Mouse (Mus musculus) layer of hippocampus, adult 9-11 months (tissue): ENCODE measurements around the gene Mamdc2.
A peak's percentile ranks its signal among the peaks of the same experiment; 100 is the strongest.

Experiments
- DNase-seq: peaks from one replicate; pipeline ENCODE4 v3.0.0; 2022

Gene Mamdc2

DNA sequence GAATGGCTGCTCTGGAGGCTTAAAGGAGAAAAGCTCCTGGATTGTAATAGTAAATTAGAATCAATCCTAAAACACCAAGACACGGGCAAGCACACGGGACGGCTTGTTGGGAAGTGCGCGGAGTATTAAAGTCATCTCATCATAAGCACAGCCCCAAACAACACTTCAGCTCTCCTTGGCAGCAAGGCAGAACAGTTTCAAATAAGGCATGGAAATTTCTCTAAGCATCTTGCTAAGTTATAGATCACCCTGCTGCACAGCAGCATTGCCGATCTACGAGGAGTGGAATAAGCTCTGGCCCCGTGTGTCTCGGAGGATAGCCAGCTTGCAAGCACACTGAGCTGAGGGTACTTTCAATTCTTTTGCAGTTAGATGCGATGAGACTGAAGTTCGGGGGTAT, 13.8 kb downstream of the Mamdc2 start:
- DNase-seq, result no peak

DNA sequence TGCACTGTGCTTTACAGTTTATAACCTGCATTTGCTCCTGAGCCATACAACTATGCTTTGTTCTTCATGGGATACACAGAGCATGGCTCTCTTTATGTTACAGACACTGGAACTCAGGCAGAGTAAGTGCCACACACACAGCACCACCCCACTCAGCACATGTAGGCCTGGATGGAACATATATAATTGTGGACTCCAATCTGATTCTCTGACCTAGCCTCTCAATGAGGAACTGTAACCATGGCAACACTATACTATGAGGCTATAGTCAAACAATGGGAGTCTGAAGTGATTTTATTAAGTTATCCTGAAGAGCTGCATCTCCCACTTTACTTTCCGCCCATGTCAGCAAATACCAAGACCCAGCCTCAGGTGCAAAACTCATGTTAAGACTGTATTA, 30.6 kb downstream of the Mamdc2 start:
- no peak for DNase-seq

DNA sequence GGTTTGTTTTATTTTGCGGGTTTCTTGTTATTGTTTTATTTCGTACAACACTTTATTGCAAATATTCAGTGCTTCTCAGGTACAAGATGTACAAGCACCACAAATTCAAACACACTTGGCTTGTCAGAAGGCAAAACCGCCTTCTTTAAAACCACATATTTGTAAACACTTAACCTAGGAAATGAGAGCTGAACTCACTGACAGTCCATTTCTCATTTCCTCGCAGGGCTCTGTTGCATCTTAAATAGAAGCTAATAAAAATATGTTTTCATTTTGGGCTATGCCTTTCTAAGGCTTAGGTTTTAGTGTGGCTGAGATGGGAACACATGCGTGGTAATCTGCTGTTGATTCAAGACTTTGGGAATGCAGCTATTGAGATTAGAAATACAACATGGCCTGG, 37.4 kb downstream of the Mamdc2 start:
- DNase-seq, result no peak

DNA sequence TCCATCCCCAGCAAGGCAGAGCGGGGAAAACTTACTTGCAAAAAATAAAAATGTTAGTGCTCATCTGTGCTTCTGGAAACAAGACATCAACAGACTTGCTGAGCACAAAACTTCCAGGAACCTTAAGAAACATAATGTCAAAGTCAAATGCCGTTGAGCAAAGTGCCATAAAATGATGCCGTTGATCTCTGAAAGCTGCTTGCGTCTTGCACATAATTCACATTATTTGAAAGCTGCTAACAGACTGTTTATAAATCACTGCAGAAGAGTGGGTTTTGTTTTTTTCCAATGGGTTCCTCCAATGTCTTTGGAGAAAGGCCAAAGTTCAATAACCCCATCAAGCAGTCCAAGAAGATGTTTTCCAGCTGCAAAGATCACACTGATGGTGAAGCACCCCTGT, 37.9 kb downstream of the Mamdc2 start:
- DNase-seq, result no peak

DNA sequence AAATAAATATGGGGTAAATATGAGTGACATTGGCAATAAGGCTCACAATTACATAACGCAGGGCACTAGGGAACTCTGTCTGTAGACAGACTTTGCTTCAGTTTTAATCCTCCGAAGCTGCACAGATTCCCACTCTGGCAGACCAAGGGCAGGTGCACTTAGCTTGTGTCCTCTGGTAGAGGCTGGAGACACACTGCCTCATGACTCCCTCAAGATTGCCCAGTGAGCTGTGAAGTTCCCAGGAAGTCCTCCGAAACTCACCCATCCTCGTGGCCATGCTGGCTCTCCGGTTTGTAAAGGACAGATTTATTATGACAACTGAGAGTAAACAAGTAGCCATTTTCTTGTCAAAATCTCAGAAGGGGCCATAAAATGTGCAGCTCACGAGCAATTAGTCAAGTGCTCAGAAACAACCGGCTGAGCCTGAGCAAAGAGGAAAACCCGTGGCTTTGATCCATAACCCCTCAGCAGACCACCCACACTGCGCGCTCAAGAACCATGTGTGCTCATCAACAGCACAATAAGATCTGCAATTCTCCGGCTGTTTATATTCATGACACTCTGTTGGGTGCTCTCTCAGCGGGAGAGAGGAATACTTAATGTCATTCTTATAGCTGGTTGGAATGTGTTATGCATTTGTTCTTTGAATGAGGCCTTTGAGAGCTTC, 46.6 kb downstream of the Mamdc2 start:
- peak; percentile 15 for DNase-seq

DNA sequence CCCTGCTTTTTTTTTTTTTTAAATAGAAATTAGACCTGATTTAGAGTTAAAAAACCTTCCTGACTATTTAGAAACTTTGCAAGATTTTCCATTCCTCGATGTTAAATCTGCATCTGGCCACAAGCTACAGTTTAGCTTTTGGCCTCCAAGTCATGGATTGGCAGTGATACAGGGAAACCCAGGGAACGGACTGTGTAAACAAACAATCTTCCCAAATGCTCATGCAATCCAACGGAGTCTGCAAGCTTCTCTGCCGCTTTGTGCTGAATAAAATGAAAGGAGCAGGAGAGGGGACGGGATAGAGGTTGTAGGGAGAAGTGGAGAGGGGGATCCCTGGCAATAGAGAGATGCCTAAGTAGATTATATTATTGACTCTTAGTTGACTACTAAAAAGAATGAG, 47.8 kb downstream of the Mamdc2 start:
- DNase-seq, result no peak

DNA sequence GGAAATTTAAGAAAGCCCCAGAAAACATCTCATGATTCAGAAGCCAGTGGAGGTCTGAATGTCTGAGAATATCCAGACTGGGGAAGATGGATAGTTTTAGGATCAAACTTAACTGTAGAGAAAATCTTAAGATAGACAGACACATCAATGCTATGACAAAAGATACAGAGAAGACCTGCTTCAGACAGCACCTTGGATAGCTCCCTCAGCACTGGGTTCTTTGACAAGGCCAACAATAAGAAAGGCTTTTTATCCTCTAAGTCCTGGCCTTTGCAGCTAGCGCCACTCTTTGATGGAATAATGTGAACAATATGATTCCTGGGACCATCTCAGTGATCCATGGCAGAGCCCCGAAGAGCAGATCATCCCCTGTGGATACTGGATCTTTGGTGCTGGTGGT, 52.3 kb downstream of the Mamdc2 start:
- DNase-seq, result no peak

DNA sequence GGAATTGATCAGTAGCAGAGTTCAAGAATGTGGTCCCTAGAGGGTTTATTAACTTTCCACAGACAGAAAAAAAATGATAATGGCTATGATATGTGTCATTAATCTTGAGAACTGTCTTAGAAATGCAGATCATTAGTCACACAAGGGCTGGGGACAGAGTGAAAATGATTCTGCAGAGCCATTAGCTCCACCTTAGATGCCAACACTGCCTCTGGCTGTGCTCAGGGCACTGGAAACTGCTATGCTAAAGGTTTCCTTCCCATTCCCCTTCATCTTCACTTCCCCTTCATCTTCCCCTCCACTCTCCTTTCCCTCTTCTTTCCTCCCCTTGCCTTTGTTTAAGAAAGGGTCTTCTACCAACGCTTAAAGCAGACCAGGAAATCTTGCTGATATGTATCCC, 53.6 kb downstream of the Mamdc2 start:
- no peak for DNase-seq

DNA sequence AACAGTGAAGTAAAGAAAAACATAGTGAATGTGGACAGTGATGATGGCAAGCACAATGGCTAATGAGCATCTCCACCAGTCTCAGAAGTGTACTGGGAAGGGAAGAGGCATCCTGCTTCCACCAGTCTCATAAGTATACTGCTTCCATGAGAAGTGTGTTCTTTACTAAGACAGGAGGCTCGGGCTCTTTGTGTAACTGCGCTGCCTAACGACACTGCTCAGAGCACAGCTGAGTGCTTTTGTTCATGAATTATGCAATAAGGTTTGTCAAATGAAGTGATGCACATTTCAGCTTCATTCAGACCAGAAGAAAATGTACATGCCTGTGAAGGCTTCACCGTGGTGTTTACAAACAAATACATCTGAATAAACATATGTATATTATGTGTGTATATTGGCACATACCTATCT, 59.4 kb downstream of the Mamdc2 start:
- peak; percentile 19 for DNase-seq

DNA sequence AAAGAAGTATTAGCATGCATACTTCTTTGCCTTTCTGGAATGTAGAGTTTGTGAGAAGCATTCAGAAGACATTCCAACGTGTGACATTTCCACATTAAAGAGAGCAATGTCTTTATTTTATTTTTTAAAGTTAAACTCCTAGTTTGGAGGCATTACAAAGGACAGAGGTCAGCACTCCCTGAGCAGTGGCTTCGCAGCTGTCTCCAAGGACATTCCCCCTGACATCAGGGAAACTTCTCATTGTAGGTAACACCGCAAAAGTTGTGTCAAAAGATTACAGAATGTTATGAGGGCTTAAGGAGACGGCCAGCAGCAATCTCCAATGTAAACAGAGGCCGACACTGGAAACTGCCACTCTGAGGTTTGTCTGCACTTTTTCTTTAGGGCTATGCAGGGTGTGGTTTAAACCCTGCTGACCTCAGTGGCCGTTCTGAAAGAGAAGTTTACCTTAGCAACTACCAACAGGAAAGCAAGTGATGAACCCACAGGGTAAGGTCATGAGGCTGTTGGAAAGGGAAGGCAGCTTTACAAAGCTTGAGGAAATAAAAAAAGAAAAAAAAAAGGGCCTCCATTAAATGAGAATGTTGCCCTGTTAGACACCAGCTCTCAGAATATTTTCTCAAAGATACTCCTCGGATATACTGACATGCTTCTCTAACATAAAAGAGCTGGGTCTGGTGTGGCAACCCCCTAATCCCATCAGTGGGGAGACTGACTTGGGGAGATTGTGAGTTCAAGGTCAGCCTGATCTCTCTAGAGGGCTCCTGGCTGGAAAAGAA, 60.0 kb downstream of the Mamdc2 start:
- DNase-seq, result no peak

DNA sequence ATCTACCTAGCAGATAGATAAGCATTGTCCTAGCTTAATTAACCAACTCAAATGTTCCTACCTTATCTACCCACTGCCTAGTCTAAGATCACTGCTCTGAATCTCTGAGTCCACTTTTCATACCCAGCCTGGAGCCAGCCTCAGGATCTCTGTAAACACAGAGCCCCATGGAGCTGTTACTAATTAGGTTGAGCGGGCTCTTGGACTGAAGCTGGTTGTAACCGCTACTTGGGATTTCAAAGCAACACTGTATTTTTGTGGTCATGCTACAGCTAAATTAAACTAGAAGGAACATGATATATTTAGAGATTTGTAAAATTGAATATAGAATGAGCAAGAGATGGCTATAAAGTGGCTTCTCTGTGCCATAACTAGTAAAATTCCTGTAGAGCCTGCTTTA, 65.8 kb downstream of the Mamdc2 start:
- no peak for DNase-seq

DNA sequence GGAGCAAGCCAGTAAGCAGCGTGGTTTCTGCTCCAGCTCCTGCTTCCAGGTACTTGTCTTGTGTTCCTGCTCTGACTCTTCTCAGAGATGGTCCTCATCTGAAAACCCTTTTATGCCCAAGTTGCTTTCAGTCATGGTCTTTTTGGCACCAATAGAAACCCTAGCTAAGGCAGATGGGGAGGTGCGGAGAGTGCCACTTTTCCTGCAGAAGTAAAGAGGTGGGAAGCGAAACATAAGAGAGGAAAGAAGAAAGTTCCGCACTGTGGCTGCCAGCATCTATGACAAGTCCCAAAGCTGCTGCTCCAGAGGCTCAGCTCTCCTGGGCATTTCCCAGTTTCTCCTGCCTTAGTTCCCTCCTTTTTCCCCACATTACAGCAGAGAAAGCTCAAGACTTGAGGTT, 67.3 kb downstream of the Mamdc2 start:
- no peak for DNase-seq

DNA sequence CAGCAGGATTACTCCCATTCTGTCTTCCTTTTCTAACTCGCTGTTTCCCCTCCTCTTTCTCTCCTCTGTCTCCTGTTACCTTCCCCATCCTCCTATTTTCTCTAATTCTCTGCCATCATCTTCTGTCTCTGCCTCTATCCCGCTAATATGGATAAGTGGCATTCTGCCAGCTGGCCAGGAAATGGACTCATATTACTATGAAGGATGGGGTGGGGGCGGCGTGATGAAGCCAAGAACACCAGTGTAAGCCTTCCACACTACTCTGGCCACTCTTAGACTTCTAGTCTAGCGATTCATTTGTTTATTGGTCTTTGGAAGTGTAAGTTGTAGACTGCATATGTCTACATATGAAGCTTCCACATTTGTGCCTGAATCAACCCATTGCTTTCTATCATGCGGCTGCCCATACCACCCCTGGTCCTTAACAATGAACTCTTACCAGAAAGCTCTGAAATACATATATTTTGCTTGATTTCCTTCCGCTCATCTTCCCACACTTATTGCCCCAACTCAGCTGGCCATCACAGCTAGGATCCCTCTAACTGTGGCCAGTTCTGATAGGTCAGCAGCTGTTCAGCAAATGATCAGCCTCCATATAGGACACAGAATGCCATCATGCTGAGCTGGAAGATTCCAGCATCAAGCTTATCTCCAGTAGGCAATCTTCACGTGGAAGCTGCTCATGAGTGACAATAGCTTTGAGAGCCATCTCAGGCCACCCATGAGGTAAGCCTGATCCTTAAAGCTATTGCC, 68.3 kb downstream of the Mamdc2 start:
- DNase-seq, result no peak

DNA sequence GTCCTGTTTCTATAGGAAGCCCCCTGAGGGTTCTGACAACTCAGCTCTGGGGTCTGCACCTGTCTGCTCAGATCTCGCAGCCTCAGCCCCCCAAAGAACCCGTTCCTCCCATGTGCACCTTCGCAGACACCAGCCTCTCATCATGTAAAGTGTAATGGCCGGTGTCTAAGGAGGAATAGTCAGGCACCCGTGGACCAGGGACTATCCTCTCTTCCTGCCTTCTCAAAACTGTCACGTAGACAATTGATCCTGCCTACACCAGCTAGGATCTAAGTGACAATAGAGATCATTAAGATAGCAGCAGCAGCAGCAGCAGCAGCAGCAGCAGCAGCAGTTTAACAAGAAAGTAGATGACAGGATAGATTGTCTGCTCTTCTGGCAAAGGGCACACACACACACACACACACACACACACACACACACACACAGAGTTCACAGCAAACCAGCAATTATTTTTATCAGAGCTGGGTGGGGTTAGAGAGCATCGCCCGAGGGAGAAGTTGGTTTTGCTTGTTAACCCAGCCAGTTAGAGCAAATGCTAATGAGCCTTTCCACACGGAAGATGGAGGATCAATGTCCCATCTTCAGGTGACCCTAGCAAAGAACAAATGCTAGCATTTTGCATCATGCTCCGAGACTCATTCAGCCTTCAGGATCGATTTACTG, 71.6 kb downstream of the Mamdc2 start:
- DNase-seq, result no peak

DNA sequence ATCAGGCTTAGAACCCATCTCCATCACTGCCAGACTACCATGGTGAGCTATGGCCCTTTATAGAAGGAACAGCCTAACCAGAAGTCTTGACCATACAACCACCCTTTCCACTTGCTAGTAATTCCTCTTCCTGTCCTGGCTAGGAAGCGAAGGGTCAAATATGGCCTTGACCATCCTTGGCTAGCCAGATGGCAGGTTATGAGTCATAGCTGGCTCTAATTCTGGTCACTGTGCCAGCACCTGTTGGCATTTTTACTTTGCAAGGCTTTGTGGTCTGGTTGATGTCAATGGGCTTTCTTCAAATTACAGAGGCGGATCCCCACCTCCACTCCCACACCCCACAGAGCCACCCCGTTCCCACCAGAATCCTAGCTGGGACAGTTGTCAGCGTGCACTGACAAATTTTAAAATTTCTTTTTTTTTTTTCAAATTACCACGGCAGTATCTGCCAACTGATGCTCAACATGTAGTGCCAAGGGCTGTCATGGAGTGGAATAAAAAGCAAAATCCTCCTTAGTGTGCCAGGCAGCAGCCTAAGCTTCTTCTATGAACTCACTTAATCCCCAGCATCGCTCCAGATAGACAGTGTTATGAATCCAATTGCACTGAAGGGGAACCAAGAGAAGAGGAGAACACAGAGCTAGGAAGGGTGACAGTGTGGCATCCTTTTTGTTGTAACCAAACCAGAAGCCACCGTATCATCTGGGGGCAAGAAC, 73.1 kb downstream of the Mamdc2 start:
- peak; percentile 18 for DNase-seq

DNA sequence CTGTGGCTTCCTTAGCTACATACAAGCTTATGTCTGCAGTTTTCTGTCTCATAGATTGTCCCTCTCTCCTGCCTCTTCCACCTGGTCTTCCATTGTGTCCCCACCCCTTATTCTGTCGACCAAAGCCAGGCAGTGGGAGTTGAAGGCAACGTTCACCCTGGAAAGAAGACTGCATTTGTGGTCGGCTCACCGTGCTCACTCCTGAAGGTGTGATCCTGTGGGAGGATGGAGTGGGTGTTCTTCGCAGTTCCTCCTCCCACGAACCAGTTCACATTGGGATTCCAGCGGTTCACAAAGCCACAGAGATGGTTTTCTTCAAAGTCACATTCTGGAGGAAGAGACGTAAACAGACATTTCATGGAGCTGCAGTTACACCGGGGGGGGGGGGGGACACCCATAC, 74.5 kb downstream of the Mamdc2 start:
- no peak for DNase-seq

DNA sequence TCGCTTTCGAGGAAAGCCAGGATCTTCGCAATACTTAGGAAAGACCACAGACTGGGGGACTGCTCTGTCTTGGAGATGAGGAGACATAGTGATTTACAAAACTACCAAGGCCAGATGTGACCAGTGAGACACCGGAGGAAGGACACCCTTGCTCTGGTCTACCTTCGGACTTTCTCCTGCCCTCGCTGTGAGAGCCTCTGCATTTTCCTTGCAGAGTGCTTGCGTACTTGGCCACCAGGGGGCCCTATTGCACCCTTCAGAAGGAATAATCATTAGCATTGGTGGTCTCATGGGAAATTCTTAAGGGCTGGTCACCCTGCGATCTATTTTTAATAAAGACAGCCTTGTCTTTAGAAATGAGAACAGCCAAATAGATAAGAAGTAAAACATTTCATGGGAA, 75.0 kb downstream of the Mamdc2 start:
- peak; percentile 34 for DNase-seq

DNA sequence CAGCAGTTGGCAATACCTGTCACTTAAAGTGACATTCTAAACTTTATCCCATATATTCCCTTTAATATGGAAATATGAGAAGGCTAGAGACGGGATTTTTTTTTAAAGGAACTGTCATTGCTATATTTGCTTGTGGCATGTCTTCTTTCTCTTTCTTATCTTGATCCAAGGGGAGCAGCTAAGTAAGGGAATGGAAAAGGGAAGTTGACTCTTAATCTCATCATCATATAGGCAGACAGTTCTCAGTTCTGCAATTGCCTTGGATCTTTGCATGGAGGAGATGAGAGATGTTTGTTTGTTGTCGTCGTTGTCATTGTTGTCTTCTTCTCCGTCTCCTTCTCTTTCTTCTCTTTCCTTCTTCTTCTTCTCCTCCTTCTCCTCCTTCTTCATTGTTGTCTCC, 79.0 kb downstream of the Mamdc2 start:
- DNase-seq, result no peak

DNA sequence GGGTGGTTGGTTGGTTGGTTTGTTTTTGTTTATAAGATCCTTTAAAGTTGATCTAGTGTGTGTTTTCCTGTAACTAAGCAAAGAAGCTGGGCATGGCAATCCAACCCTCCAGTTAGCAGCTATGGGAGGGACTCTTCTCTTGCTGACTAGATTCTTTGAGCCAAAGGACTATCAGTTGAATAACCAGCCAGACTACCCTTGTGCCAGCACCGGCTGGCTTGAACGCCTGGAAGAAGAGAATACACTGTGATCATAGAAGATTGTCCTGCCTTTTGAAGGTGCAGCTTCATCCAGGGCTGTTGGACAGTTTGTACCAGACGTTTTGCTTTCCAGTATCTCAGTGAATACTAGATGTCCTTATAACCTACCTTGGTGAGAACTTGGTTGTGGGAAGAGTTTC, 86.2 kb downstream of the Mamdc2 start:
- DNase-seq, result no peak

DNA sequence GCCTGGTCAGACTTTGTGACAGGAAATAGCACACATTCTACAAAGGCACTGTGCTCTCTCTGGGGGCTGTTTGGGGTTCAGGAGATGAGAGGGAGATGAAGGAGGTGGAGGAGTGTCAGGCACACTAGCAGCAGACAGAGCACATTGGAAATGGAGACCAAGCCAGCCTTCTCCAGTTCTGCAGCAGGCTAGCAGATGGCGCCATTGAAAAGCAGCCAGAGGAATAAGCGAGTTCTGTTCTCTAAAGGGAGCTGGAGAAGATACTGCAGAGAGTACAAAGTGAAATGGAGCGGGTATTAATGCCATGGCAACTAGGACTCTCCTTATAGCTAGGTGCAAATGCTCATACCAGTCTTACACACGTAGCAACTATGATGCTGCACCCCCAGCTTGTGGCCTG, 87.1 kb downstream of the Mamdc2 start:
- peak; percentile 94 for DNase-seq

DNA sequence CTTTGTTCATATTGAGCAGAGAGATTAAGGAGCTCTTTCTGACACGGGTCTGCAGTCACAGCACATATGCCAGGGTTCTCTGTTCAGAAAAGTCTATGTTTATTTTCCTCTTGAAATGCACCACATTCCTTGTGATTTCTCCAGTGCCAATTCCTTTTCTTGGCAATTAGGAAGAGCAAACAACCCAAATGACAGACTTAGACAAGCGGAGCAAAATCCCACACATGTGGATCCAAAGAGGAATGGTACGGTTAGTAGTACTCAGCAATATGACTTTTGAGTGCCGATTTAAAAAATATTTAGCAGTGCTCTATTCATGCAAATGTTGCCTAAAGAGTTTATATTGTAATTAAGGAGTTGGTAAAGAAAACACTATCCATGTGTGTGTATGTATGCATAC, 87.7 kb downstream of the Mamdc2 start:
- DNase-seq, result peak; percentile 37

DNA sequence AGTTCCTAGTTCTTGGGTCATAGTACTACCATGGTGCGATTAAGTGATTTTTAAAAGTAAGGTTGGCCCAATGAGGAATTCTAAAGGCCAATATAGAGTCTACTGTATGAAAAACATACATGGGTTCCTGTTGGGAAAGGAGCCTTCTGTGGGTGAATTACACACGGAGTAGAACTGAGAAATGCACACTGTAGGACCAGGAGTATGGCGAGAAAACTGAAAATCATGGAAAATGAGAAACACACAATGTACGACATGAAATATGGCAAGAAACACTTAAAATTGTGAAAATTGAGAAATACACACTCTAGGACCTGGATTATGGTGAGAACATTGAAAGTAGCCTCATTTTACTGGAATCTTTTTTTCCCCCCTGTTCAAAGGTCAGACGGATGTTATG, 91.0 kb downstream of the Mamdc2 start:
- DNase-seq, result no peak

DNA sequence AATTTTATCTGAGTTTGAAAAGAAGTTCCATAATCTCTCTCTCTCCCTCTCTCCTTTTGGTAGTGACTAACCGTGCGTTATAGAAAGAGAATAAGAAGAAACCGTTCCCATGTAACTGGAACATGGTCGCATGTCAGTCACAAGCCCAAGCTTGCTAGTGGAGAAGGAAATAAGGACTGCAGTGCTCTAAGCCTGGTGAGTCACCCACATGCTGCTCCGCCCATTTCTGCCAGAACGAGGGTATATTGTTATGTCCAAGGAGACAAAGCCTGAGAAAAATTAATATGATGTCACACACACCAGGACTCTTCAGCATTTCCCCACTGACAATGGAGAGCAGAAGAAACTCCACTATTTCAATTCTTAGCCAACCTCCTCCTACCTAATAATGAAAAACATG, 93.5 kb downstream of the Mamdc2 start:
- DNase-seq, result no peak
